Mouse (Mus musculus): ENCODE data around the gene Tk1. TPM values are rescaled to one million over a fixed set of nuclear protein-coding genes. Genes with fewer than 3 reads are reported as not detected.

The Tk1 gene
- polyA plus RNA-seq, 1 experiment from 2014 or later: 86.0 TPM

DNA sequence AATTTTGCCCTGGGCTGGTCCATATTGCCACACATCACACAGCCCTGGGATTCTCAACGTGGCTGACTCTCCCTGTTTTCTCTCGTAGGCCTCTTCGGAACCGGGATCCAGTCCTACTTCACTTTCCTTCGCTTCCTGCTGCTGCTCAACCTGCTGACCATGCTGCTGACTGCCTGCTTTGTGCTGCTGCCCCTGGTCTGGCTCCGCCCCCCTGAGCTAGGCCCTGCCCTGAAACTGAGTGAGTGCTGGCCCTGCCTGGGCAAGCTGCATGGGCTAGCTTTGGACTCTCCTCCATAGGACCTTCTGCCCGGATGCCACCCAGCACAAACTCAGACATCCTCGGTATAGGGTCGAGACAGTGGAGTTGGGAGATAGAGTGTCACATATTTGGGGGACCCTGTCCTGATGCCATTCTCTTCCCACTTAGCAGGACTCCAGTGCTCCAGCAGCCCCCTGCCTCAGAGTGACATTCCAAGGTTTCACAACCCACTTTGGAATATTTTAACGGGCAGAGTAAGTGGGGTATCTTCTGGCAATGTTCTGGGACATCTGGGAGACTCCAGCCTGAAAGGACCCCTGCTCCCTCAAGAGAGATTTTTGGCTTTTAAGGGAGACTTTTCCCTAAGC lies 42.1 kb downstream of the Tk1 start:
- Histone ChIP-seq H3K4me3 (ENCODE audit: low read depth, low read length) (peak overlapping the region; percentile 29), H3K4me1 (ENCODE audit: control insufficient read depth, insufficient read depth, low read length) (peaks cover 28% of the 10 kb centered on the region), H3K9ac (ENCODE audit: low read length) (0 out of 2 replicates have a peak overlapping the region, but pooled peaks have one; percentile 54), H3K27me3 (ENCODE audit: control insufficient read depth, insufficient read depth, low read length) (peaks cover 15% of the 10 kb centered on the region), H3K27ac (ENCODE audit: low read depth, low read length) (no peak overlapping the region), H3K36me3 (ENCODE audit: control insufficient read depth, insufficient read depth, low read length) (no peaks in the 10 kb centered on the region), H3K9me3 (ENCODE audit: control insufficient read depth, low read length) (no peaks in the 10 kb centered on the region), H3K4me2 (ENCODE audit: low read depth) (peak overlapping the region; percentile 50)
- WGBS: 29% methylated on average over 10 of the region's 10 CpGs
- ATAC-seq (ENCODE audit: insufficient read depth, low FRiP score, low TSS enrichment) (no peak), DNase-seq (ENCODE audit: low spot score) (no peak)

DNA sequence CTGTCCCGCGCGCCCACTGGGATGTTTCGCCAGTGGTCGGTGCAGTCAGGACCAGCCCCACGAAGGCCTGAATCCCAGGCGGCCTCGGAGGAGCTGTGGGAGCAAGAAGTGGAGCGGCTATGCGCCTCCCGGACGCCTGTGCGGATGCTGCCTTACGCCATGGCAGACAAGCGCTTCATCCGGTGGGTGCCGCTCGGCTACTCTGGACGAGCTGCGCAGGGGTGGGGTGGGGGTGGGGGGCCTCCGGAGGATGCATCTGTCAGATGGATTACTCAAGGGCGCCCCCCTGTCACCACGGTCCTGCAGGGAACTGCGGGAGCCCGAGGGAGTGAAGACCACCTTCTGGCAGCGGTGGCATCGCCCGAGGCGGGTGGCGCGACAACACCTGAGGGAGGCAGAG lies 42.8 kb downstream of the Tk1 start:
- 5% methylated on average over 31 of the region's 31 CpGs for WGBS
- Histone ChIP-seq H3K9ac (ENCODE audit: low read length) (peak overlapping the region; percentile 54), H3K4me2 (ENCODE audit: low read depth) (peak overlapping the region; percentile 50), H3K9me3 (ENCODE audit: control insufficient read depth, low read length) (no peaks in the 10 kb centered on the region), H3K4me1 (ENCODE audit: control insufficient read depth, insufficient read depth, low read length) (peaks cover 29% of the 10 kb centered on the region), H3K36me3 (ENCODE audit: control insufficient read depth, insufficient read depth, low read length) (no peaks in the 10 kb centered on the region), H3K27me3 (ENCODE audit: control insufficient read depth, insufficient read depth, low read length) (peaks cover 15% of the 10 kb centered on the region), H3K4me3 (ENCODE audit: low read depth, low read length) (peak overlapping the region; percentile 29), H3K27ac (ENCODE audit: low read depth, low read length) (no peak overlapping the region)
- DNase-seq (ENCODE audit: low spot score) (peak; percentile 79), ATAC-seq (ENCODE audit: insufficient read depth, low FRiP score, low TSS enrichment) (no peak; the same call in 1 of the 2 replicates)

- DNase-seq (ENCODE audit: low spot score) (no peak), ATAC-seq (ENCODE audit: insufficient read depth, low FRiP score, low TSS enrichment) (no peak)
- peaks cover 15% of the 10 kb centered on the region for H3K27me3 ChIP-seq (ENCODE audit: control insufficient read depth, insufficient read depth, low read length)
- H3K9ac ChIP-seq (ENCODE audit: low read length): peak overlapping the region; percentile 54
- WGBS: 50% methylated on average over 9 of the region's 9 CpGs
- peak overlapping the region; percentile 29 for H3K4me3 ChIP-seq (ENCODE audit: low read depth, low read length)
- H3K9me3 ChIP-seq (ENCODE audit: control insufficient read depth, low read length): no peaks in the 10 kb centered on the region
- H3K4me1 ChIP-seq (ENCODE audit: control insufficient read depth, insufficient read depth, low read length): peaks cover 29% of the 10 kb centered on the region
- H3K4me2 ChIP-seq (ENCODE audit: low read depth): peak overlapping the region; percentile 50
- no peak overlapping the region for H3K27ac ChIP-seq (ENCODE audit: low read depth, low read length)
- H3K36me3 ChIP-seq (ENCODE audit: control insufficient read depth, insufficient read depth, low read length): no peaks in the 10 kb centered on the region
Observed at GRCm38 (mm10) chr11:117782705-117783034, 43.2 kb downstream of the Tk1 start.

GRCm38 (mm10) chr11:117781993-117782704 lies 43.7 kb downstream of the Tk1 start, which contains the start of the genes Tmc8 and Tmc6:
Gene Tmc8, plus strand, starts transcription at chr11:117782076.
Gene Tmc6, minus strand, starts transcription at chr11:117782198.
- 39% methylated on average over 23 of the region's 24 CpGs for WGBS
- Histone ChIP-seq H3K4me3 (ENCODE audit: low read depth, low read length) (peak within 1 kb of the TSS; percentile 34), H3K27me3 (ENCODE audit: control insufficient read depth, insufficient read depth, low read length) (peaks cover 15% of the 10 kb centered on the region), H3K4me1 (ENCODE audit: control insufficient read depth, insufficient read depth, low read length) (peaks cover 29% of the 10 kb centered on the region), H3K27ac (ENCODE audit: low read depth, low read length) (peak within 1 kb of the TSS; percentile 49; the same call in 1 of the 2 replicates), H3K9ac (ENCODE audit: low read length) (peak within 1 kb of the TSS; percentile 54), H3K4me2 (ENCODE audit: low read depth) (peak within 1 kb of the TSS; percentile 74), H3K36me3 (ENCODE audit: control insufficient read depth, insufficient read depth, low read length) (no peaks in the 10 kb centered on the region), H3K9me3 (ENCODE audit: control insufficient read depth, low read length) (no peaks in the 10 kb centered on the region)
- no peak for ATAC-seq (ENCODE audit: insufficient read depth, low FRiP score, low TSS enrichment)
- DNase-seq (ENCODE audit: low spot score): no peak

DNA sequence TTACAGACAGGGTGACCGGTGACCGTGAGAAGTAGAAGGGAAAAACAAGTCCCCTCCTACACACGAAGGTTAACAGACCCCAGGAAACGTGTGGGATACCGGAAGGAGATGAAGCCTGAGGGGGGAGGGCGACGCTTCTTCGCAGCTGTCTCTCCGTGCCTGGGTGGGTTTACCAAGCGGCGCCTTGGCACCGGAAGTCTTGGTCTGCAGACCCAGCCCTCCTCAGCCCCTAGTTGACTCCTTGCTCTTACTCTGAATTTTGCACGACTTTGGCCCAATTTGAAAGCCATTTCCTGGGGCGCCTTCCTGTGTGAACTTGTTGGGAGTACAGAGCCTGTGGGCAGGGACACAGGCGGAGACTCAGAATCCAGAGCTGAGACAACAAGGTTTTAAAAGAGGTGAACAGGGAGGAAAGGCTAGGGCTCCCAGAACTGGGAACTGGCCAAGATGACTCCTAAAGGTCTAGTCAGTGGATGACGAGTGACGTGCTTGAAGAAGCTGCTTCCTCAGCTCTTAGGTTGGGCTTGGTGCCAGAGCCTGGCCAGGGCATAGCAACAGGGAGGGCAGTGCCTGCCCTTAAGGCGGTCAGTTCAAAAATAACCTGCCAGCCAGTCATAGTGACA lies 44.6 kb downstream of the Tk1 start:
- 0 out of 2 replicates have a peak overlapping the region, but pooled peaks have one; percentile 49 for H3K27ac ChIP-seq (ENCODE audit: low read depth, low read length)
- ATAC-seq (ENCODE audit: insufficient read depth, low FRiP score, low TSS enrichment): no peak
- H3K4me3 ChIP-seq (ENCODE audit: low read depth, low read length): peak overlapping the region; percentile 34; the same call in 1 of the 2 replicates

DNA sequence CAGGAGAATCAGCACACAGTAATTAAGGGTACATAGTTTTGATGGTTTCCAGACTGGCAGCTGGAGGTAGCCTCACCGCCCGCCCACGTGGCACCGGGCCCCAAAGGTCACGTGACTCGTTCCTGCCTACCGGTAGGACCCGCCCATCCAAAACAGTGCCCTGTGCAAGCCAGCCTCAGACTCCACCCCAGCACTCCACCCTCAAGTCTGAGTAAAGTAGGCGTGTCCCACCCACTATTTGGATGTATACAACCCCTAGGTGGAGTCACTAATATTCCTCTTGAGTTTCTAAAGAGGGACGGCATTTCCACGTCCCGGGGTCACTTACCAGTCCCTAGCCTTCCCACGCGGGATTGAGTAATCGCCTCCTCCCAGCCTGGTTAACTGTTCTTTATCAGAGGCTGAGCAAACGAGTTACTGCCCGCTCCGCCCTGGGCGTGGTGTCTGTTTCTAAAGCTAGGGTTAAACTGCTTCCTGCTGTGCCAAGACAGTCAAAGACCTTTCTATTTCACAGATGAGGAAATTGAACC lies 45.2 kb downstream of the Tk1 start:
- DNase-seq (ENCODE audit: low spot score): peak; percentile 71
- Histone ChIP-seq H3K27me3 (ENCODE audit: control insufficient read depth, insufficient read depth, low read length) (peaks cover 15% of the 10 kb centered on the region), H3K36me3 (ENCODE audit: control insufficient read depth, insufficient read depth, low read length) (no peaks in the 10 kb centered on the region), H3K27ac (ENCODE audit: low read depth, low read length) (peak overlapping the region; percentile 83), H3K9me3 (ENCODE audit: control insufficient read depth, low read length) (no peaks in the 10 kb centered on the region), H3K4me3 (ENCODE audit: low read depth, low read length) (peak overlapping the region; percentile 34), H3K4me1 (ENCODE audit: control insufficient read depth, insufficient read depth, low read length) (peaks cover 29% of the 10 kb centered on the region), H3K4me2 (ENCODE audit: low read depth) (peak overlapping the region; percentile 74), H3K9ac (ENCODE audit: low read length) (peak overlapping the region; percentile 65)
- WGBS: 1% methylated on average over 19 of the region's 19 CpGs
- ATAC-seq (ENCODE audit: insufficient read depth, low FRiP score, low TSS enrichment): peak; percentile 30; the same call in 1 of the 2 replicates

More for the DNA sequence above, 44.6 kb downstream of the Tk1 start:
- no peak for DNase-seq (ENCODE audit: low spot score)
- Histone ChIP-seq H3K4me1 (ENCODE audit: control insufficient read depth, insufficient read depth, low read length) (peaks cover 29% of the 10 kb centered on the region), H3K4me2 (ENCODE audit: low read depth) (peak overlapping the region; percentile 74), H3K9ac (ENCODE audit: low read length) (no peak overlapping the region), H3K9me3 (ENCODE audit: control insufficient read depth, low read length) (no peaks in the 10 kb centered on the region), H3K36me3 (ENCODE audit: control insufficient read depth, insufficient read depth, low read length) (no peaks in the 10 kb centered on the region), H3K27me3 (ENCODE audit: control insufficient read depth, insufficient read depth, low read length) (peaks cover 15% of the 10 kb centered on the region)
- WGBS: 23% methylated on average over 18 of the region's 18 CpGs

DNA sequence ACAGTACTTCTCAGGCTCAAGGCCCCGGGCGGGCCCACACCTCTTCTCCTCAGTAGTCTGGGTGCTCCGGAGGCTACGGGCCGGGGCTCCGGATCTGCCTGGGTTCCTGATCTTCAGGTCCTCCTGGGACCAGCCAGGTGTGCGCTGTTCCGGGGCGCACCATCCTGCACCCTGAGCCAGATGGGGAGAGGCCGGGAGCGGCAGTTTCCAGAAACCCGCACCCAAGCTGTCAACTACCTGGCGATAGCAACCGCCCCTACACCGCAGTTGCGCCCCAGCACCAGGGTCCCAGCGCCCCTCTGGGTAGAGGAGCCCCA lies 45.7 kb downstream of the Tk1 start:
- H3K36me3 ChIP-seq (ENCODE audit: control insufficient read depth, insufficient read depth, low read length): no peaks in the 10 kb centered on the region
- peaks cover 29% of the 10 kb centered on the region for H3K4me1 ChIP-seq (ENCODE audit: control insufficient read depth, insufficient read depth, low read length)
- no peaks in the 10 kb centered on the region for H3K9me3 ChIP-seq (ENCODE audit: control insufficient read depth, low read length)
- peak overlapping the region; percentile 65 for H3K9ac ChIP-seq (ENCODE audit: low read length)
- DNase-seq (ENCODE audit: low spot score) (no peak), ATAC-seq (ENCODE audit: insufficient read depth, low FRiP score, low TSS enrichment) (peak; percentile 45; the same call in 1 of the 2 replicates)
- peaks cover 15% of the 10 kb centered on the region for H3K27me3 ChIP-seq (ENCODE audit: control insufficient read depth, insufficient read depth, low read length)
- peak overlapping the region; percentile 83 for H3K27ac ChIP-seq (ENCODE audit: low read depth, low read length)
- WGBS: 2% methylated on average over 17 of the region's 17 CpGs
- peak overlapping the region; percentile 34 for H3K4me3 ChIP-seq (ENCODE audit: low read depth, low read length)
- peak overlapping the region; percentile 74 for H3K4me2 ChIP-seq (ENCODE audit: low read depth)

DNA sequence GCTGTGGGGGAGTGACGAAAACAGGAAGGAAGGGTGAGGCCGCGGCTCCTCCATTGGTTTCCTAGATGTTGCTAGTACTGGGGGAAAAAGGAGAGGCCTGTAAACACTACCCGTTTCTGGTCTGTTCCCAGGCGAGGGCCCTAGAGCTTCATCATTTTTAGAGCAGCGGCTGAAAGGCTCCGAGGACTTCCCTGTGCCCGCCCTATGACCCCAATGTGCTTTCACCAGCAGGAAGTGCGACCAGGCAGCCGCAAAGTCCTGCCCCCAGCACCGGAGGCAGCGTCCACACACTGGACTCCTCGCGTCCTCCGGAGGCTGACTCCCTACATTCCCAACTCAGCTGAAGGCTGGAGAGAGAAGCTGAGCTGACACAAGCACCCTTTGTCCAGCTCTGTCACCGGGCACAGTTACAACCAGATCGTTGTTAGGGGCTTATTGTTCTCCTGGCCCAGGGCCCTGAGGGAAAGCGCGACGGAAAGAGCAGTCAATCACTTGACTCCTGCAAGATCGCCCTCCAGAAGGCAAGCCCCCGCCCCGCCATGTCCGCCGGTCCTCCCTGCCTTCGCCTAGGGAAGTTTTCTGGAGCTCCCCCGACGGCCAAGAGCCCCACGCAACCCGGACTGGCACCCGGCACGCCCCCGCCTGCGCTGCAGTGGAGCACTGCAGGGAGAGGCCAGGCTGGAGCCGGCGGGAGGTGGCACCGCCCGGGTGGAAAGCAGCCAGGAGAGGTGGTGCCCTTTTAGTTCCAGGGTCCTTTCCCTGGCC lies 46.3 kb downstream of the Tk1 start:
- DNase-seq (ENCODE audit: low spot score) (peak; percentile 78), ATAC-seq (ENCODE audit: insufficient read depth, low FRiP score, low TSS enrichment) (peak; percentile 56)
- Histone ChIP-seq H3K27me3 (ENCODE audit: control insufficient read depth, insufficient read depth, low read length) (peaks cover 15% of the 10 kb centered on the region), H3K4me2 (ENCODE audit: low read depth) (peak overlapping the region; percentile 74), H3K4me3 (ENCODE audit: low read depth, low read length) (peak overlapping the region; percentile 34), H3K4me1 (ENCODE audit: control insufficient read depth, insufficient read depth, low read length) (peaks cover 29% of the 10 kb centered on the region), H3K9ac (ENCODE audit: low read length) (peak overlapping the region; percentile 65), H3K9me3 (ENCODE audit: control insufficient read depth, low read length) (no peaks in the 10 kb centered on the region), H3K27ac (ENCODE audit: low read depth, low read length) (peak overlapping the region; percentile 83), H3K36me3 (ENCODE audit: control insufficient read depth, insufficient read depth, low read length) (no peaks in the 10 kb centered on the region; the same call in 1 of the 2 replicates)
- 2% methylated on average over 38 of the region's 38 CpGs for WGBS
